In genomic region chr6:126405736-126406135, GRCm38 (mm10) we compare ENCODE assay signal across 7 mouse cellular contexts.
DNase-seq lines count a peak whose midpoint lies in the region; ATAC-seq and TF ChIP-seq lines count a peak whose summit lies in the region.

No protein-coding gene starts in this region.

- no peak overlapping the region for H3K27ac ChIP-seq in kidney, embryonic 16.5 days (ENCODE audit: low read length)

- H3K9ac ChIP-seq in kidney, embryonic 16.5 days (replicated peaks; ENCODE audit: low read length): no peak overlapping the region

- H3K4me2 ChIP-seq in kidney, embryonic 16.5 days (replicated peaks; ENCODE audit: low read depth, low read length): no peak overlapping the region

- no peaks in the 10 kb centered on the region for H3K36me3 ChIP-seq in kidney, embryonic 16.5 days (ENCODE audit: insufficient read depth, low read length)
- no peaks in the 10 kb centered on the region for H3K36me3 ChIP-seq in E14TG2a.4 (ENCODE audit: insufficient read depth, low read length)

- no peaks in the 10 kb centered on the region for H3K27me3 ChIP-seq in kidney, embryonic 16.5 days (ENCODE audit: insufficient read depth, low read length)
- no peaks in the 10 kb centered on the region for H3K27me3 ChIP-seq in E14TG2a.4 (ENCODE audit: insufficient read depth, low read length)
- peaks cover 4% of the 10 kb centered on the region for H3K27me3 ChIP-seq in Patski

- no peaks in the 10 kb centered on the region for H3K9me3 ChIP-seq in kidney, embryonic 16.5 days (ENCODE audit: low read length)
- H3K9me3 ChIP-seq in E14TG2a.4 (ENCODE audit: low read length): 0 out of 2 replicates have a peak, but pooled peaks cover 4% of the 10 kb centered on the region

- in situ Hi-C loops in Patski (cut with MboI; ENCODE audit: low pct_unique_long_range_greater_than_20kb): loop anchor here (10.0 kb wide), 3 partner anchors 251 to 781 kb away; no protein-coding TSS in a partner anchor

- CTCF ChIA-PET in Patski (lab: Charles Lee): interaction anchor here (0.6 to 1.8 kb wide), 5 partner anchors 30 to 250 kb away, joined by 3 to 5 read pairs (median 3); no protein-coding TSS in a partner anchor

- ATAC-seq in kidney, embryonic 16.5 days (ENCODE audit: low FRiP score, low TSS enrichment): no peak
- ATAC-seq in Patski: no peak

- DNase-seq in kidney, adult 9 months: peak; percentile 44
- DNase-seq in Patski (ENCODE audit: low read depth, low spot score): peak; percentile 10
- DNase-seq in embryo, embryonic 9.5 days (ENCODE audit: extremely low spot score): peak; percentile 35
- DNase-seq in retina, postnatal 7 days (ENCODE audit: low read depth, low spot score): peak; percentile 34
- DNase-seq in spleen, postnatal 10 days (ENCODE audit: low spot score in 2 of 2): no peak

- H3K4me3 ChIP-seq in kidney, embryonic 16.5 days (ENCODE audit: low read length): no peak overlapping the region
- H3K4me3 ChIP-seq in E14TG2a.4 (replicated peaks; ENCODE audit: low read length): no peak overlapping the region

- POLR2A ChIA-PET in Patski (lab: Charles Lee): no interaction called here

- peak; percentile 36 for TF ChIP-seq CTCF in E14TG2a.4 (conservative IDR thresholded peaks at IDR 0.05; ENCODE audit: low read length)
- peak; percentile 82 for TF ChIP-seq CTCF in Patski (IDR thresholded peaks at IDR 0.05)

- 19% methylated on average over 3 of the region's 3 CpGs for WGBS in kidney, embryonic 16.5 days

- peaks cover 27% of the 10 kb centered on the region for H3K4me1 ChIP-seq in kidney, embryonic 16.5 days (ENCODE audit: insufficient read depth, low read length)
- no peaks in the 10 kb centered on the region for H3K4me1 ChIP-seq in E14TG2a.4 (replicated peaks; ENCODE audit: low read depth, low read length)

Comparison
In these comparisons a context has a peak if more than half of its experiments do, and no peak if none do; other contexts are left out.
1. DNase-seq: peak in kidney, adult 9 months (single experiment), Patski (single experiment), embryo, embryonic 9.5 days (single experiment) and retina, postnatal 7 days (single experiment); none in spleen, postnatal 10 days (0 of 2).